Mouse (Mus musculus): ENCODE data around the gene Acap2. TPM values are rescaled to one million over a fixed set of nuclear protein-coding genes. Genes with fewer than 3 reads are reported as not detected.

Gene Acap2
- total and polyA plus RNA-seq, 3 experiments = 17.2 to 19.1 TPM; not detected in 1

DNA sequence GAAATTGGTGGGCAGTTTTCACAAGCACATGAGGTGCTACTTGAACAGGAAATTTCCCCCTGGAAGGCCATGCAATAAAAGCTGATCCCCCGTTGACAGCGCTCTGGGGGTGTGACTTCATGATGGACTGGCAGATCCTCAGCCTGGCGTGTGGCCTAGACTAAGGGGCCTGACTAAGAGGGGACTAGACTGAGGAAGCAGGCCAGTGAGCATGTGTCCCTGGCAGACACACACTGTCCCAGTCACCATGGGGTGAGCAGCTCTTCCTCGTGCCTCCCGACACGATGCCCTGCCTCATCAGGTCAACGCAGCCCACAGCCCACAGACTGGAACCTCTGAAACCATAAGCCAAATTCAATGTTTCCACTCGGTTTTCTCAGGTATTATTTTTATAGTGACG is 18.5 kb downstream of the Acap2 start:
- no peak overlapping the region for H3K4me3 ChIP-seq (ENCODE audit: control insufficient read depth in 1 of 2, insufficient read depth in 1 of 2, low read depth in 2 of 2, low read length in 2 of 2)

DNA sequence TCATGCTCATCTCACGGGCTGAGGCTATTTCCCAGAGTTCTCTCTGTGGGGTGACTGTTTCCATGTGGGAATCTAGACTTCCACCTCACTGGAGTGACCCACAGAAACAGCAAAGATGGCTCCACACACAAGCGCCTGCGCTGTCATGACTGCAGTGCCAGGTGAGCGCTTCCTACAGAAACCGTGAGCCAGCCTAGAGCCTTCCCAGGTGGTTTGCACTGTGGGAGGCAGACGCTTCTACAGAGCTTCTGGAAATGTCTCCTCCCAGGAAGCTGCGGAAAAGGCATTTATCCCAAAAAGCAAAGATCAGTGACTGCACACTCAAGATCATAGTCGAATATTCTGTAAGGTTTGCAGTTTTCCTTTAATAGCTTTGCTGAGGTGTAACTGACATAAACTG is 20.2 kb downstream of the Acap2 start:
- Histone ChIP-seq H3K4me3 (ENCODE audit: control insufficient read depth in 1 of 2, insufficient read depth in 1 of 2, low read depth in 2 of 2, low read length in 2 of 2) (no peak overlapping the region), H3K9me3 (replicated peaks; ENCODE audit: insufficient read depth, low read length) (no peaks in the 10 kb centered on the region), H3K4me1 (ENCODE audit: control insufficient read depth in 1 of 2, insufficient read depth in 2 of 2, low read length in 2 of 2) (peaks cover 0 to 8% of the 10 kb centered on the region in 2 experiments; a peak in 2 of 4 replicates), H3K79me2 (ENCODE audit: control insufficient read depth, insufficient read depth, low read length, poor library complexity) (peaks cover 24% of the 10 kb centered on the region), H3K9ac (ENCODE audit: control insufficient read depth, low read depth, low read length, poor library complexity, severe bottlenecking) (no peak overlapping the region), H3K27me3 (ENCODE audit: control insufficient read depth in 1 of 2, insufficient read depth in 2 of 2, low read length in 2 of 2) (no peaks in the 10 kb centered on the region), H3K36me3 (ENCODE audit: control insufficient read depth in 1 of 2, insufficient read depth in 2 of 2, low read length in 2 of 2) (peaks cover 0 to 7% of the 10 kb centered on the region in 2 experiments; a peak in 1 of 4 replicates), H3K27ac (ENCODE audit: control insufficient read depth, low read depth, low read length) (no peak overlapping the region)
- no peak for TF ChIP-seq NELFE (IDR thresholded peaks at IDR 0.05; ENCODE audit: low read depth, low read length)
- no peak for TF ChIP-seq SIN3A (IDR thresholded peaks at IDR 0.05; ENCODE audit: low read length)
- no peak for TF ChIP-seq HCFC1 (IDR thresholded peaks at IDR 0.05; ENCODE audit: low read depth, low read length)
- TF ChIP-seq CTCF (IDR thresholded peaks at IDR 0.05 in 2 of 3, conservative IDR thresholded peaks at IDR 0.05 in 1 of 3; ENCODE audit: control insufficient read depth in 1 of 3, insufficient read depth in 1 of 3, low read depth in 2 of 3, low read length in 3 of 3, poor library complexity in 1 of 3, severe bottlenecking in 1 of 3) = no peak
- TF ChIP-seq TAL1 (IDR thresholded peaks at IDR 0.05; ENCODE audit: low read length) = no peak
- TF ChIP-seq USF2 (IDR thresholded peaks at IDR 0.05; ENCODE audit: borderline replicate concordance in 1 of 2, insufficient read depth in 1 of 2, low read depth in 1 of 2, low read length in 2 of 2) = no peak
- TF ChIP-seq BHLHE40 (IDR thresholded peaks at IDR 0.05; ENCODE audit: borderline replicate concordance, low read depth, low read length) = no peak
- TF ChIP-seq UBTF (IDR thresholded peaks at IDR 0.05; ENCODE audit: borderline replicate concordance, insufficient read depth, low read depth, low read length) = no peak
- TF ChIP-seq ZNF384 (IDR thresholded peaks at IDR 0.05; ENCODE audit: low read depth, low read length) = no peak
- TF ChIP-seq ELF1 (IDR thresholded peaks at IDR 0.05; ENCODE audit: low read depth, low read length) = no peak
- no peak for TF ChIP-seq ZC3H11A (IDR thresholded peaks at IDR 0.05; ENCODE audit: low read depth, low read length)
- no peak for DNase-seq (ENCODE audit: low read depth, low spot score)

More for the DNA sequence above, 18.5 kb downstream of the Acap2 start:
- no peak for DNase-seq (ENCODE audit: low read depth, low spot score)
- Histone ChIP-seq H3K9me3 (replicated peaks; ENCODE audit: insufficient read depth, low read length) (no peaks in the 10 kb centered on the region), H3K27ac (ENCODE audit: control insufficient read depth, low read depth, low read length) (no peak overlapping the region), H3K9ac (ENCODE audit: control insufficient read depth, low read depth, low read length, poor library complexity, severe bottlenecking) (no peak overlapping the region), H3K27me3 (ENCODE audit: control insufficient read depth in 1 of 2, insufficient read depth in 2 of 2, low read length in 2 of 2) (no peaks in the 10 kb centered on the region), H3K36me3 (ENCODE audit: control insufficient read depth in 1 of 2, insufficient read depth in 2 of 2, low read length in 2 of 2) (peaks cover 0 to 17% of the 10 kb centered on the region in 2 experiments; a peak in 2 of 4 replicates), H3K4me1 (ENCODE audit: control insufficient read depth in 1 of 2, insufficient read depth in 2 of 2, low read length in 2 of 2) (peaks cover 2 to 22% of the 10 kb centered on the region in 2 experiments; a peak in 3 of 4 replicates), H3K79me2 (ENCODE audit: control insufficient read depth, insufficient read depth, low read length, poor library complexity) (peaks cover 34% of the 10 kb centered on the region)
- TF ChIP-seq MAX (IDR thresholded peaks at IDR 0.05; ENCODE audit: low read length) (no peak), ELF1 (IDR thresholded peaks at IDR 0.05; ENCODE audit: low read depth, low read length) (no peak), CTCF (IDR thresholded peaks at IDR 0.05 in 2 of 3, conservative IDR thresholded peaks at IDR 0.05 in 1 of 3; ENCODE audit: control insufficient read depth in 1 of 3, insufficient read depth in 1 of 3, low read depth in 2 of 3, low read length in 3 of 3, poor library complexity in 1 of 3, severe bottlenecking in 1 of 3) (no peak), TBP (IDR thresholded peaks at IDR 0.05; ENCODE audit: low read depth, low read length) (no peak), MAZ (IDR thresholded peaks at IDR 0.05; ENCODE audit: low read depth, low read length) (no peak), POLR2AphosphoS5 (IDR thresholded peaks at IDR 0.05; ENCODE audit: borderline replicate concordance, low read depth, low read length) (no peak), ZC3H11A (IDR thresholded peaks at IDR 0.05; ENCODE audit: low read depth, low read length) (no peak), BHLHE40 (IDR thresholded peaks at IDR 0.05; ENCODE audit: borderline replicate concordance, low read depth, low read length) (no peak), GABPA (IDR thresholded peaks at IDR 0.05; ENCODE audit: low read depth, low read length) (no peak), ZMIZ1 (IDR thresholded peaks at IDR 0.05; ENCODE audit: low read depth, low read length) (no peak)
